Mouse (Mus musculus) regulatory T cell (primary cell): ENCODE data around the gene Dync1i1.

ENCODE experiments used
- in situ Hi-C: fragments of 300-600 bp; cut with MboI, MseI; formaldehyde crosslinking; loops from one replicate; pipeline ENCODE4 v1.15.1; 2025; ENCODE audit warnings: high pct_unique_total_duplicates

Gene Dync1i1

GRCm38 (mm10) chr6:5966806-5967445 lies 241.5 kb downstream of the Dync1i1 start:
- in situ Hi-C loops, result no loop called here

GRCm38 (mm10) chr6:5967545-5967944 lies 242.1 kb downstream of the Dync1i1 start:
- in situ Hi-C loops, result no loop called here

- in situ Hi-C loops, result no loop called here
Observed at GRCm38 (mm10) chr6:5969613-5970012, 244.2 kb downstream of the Dync1i1 start.

- in situ Hi-C loops, result no loop called here
Observed at GRCm38 (mm10) chr6:5976241-5976640, 250.8 kb downstream of the Dync1i1 start.

- in situ Hi-C loops, result no loop called here
Observed at GRCm38 (mm10) chr6:5977238-5977920, 251.9 kb downstream of the Dync1i1 start.

- in situ Hi-C loops, result no loop called here
Observed at GRCm38 (mm10) chr6:5991243-5991642, 265.8 kb downstream of the Dync1i1 start.

- in situ Hi-C loops, result no loop called here
Observed at GRCm38 (mm10) chr6:5991817-5992755, 266.6 kb downstream of the Dync1i1 start.

GRCm38 (mm10) chr6:5993056-5993455 lies 267.6 kb downstream of the Dync1i1 start:
- in situ Hi-C loops, result no loop called here

DNA sequence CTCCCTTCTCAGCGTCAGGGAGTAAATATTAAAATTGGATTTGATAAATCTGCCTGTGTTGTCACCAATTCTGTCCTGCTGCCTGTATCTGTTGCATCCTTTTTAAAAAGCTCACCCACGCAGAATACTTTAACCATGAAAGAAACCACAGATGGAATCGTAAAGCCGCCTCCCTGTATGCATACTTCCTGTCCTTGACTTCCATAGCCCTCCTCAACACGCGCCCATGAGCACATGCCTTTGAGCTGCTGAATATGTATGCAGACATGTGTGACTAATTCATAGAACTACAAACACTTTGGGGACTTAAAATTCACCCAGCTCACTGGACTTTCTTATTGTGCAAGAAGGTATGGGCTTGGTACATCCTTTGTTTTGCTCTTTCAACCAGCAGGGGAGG lies 272.1 kb downstream of the Dync1i1 start:
- in situ Hi-C loops, result no loop called here

- in situ Hi-C loops, result no loop called here
Observed at GRCm38 (mm10) chr6:6002061-6002460, 276.6 kb downstream of the Dync1i1 start.

DNA sequence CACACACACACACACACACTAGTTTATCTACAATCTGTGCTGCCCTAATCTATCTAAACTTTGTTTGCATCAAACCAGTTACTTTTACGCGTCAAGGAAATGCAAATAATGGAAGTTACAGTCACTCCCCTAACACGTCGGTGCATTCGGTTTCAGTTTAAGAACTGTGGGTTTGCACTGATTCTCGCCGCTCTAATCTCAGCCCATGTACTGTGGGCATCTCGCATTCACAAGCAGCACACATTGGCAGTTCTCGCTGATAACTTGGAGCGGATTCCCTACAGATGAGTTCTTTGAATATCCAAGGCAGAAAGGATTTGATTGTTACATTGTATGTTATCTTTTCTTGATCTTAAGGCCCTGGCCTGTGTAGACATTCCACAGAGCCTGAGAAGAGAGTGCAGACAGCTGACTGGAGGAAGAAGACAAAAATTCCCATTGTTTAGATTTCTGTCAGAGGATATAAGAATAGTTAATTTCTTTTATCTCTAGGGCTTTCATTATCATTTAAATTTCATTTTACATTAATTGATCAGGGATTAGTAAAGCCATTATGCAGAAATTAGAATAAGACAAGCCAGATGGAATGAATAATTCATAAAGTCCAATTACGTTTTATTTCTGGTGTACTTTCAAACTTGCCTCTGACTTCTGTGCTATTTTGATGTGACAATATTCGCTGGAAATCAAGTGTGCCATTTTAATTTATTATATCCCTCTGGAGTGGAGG lies 279.5 kb downstream of the Dync1i1 start:
- in situ Hi-C loops, result no loop called here

DNA sequence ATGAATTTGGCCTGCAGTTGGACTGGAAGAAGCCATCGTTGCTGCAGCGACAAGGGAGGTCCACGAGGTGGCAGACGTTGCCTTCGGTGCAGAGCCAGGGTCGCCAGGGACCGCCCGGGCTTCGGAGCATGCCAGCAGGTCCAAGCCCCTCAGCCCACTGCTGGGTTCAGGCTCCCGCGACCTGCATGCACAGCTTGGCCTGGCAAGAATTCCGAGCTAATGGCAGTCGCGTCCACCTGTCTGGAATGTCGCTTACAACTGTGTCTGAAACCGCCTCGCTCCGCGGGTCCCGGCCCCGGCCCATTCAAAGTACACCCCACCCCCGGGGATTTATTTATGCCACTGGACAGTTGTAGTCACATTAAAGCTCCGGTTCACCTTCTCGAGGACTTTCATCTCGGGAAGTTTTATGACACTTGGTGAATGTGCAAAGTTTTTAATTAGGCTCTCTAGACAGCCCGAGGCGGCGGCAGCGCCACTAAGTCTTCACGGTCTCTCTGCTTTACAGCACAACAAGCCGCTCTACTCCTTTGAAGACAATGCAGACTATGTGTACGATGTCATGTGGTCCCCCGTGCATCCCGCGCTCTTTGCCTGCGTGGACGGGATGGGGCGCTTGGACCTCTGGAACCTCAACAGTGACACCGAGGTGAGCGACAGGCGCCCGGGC lies 280.5 kb downstream of the Dync1i1 start:
- in situ Hi-C loops, result no loop called here

- in situ Hi-C loops, result no loop called here
Observed at GRCm38 (mm10) chr6:6011364-6011763, 285.9 kb downstream of the Dync1i1 start.

DNA sequence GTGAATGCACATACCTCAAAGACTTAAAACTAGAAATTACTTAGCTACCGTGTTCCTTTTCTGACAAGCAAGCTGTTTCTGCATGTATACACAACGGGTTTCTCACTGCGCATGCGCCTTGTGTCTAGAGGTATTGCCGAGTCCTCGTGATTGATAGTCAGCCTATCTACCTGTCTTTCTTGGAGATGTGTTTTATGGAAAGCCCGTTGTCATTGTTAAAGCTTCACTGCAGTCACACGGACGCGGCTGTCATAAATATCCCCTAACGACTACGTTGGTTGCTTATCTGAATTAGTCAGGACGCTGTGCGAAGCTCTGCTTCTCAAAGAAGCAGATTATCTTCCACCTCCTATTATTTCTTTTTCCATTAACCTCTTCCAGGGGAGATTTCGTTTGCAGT lies 290.2 kb downstream of the Dync1i1 start:
- in situ Hi-C loops, result no loop called here

- in situ Hi-C loops, result no loop called here
Observed at GRCm38 (mm10) chr6:6016931-6017330, 291.5 kb downstream of the Dync1i1 start.

GRCm38 (mm10) chr6:6023976-6024375 lies 298.5 kb downstream of the Dync1i1 start:
- in situ Hi-C loops, result no loop called here

DNA sequence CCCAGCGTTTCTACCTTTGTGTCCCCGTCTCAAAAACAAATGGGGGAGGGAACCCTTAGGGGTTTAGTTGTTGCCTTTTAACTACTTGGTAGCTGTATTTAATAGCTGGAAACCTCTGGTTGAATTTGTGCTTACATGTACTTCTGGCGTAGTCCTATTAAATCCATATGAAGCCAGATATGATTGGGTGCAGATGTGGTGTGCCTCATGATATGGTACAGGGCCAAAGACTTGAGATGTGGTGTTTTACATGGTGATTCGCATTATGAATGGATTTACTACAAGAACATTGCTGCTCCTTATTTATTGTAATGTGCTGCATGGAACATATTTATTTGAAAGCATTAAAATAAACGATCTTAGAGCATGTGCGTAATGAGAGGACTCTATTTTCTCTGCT lies 302.2 kb downstream of the Dync1i1 start:
- in situ Hi-C loops, result no loop called here

DNA sequence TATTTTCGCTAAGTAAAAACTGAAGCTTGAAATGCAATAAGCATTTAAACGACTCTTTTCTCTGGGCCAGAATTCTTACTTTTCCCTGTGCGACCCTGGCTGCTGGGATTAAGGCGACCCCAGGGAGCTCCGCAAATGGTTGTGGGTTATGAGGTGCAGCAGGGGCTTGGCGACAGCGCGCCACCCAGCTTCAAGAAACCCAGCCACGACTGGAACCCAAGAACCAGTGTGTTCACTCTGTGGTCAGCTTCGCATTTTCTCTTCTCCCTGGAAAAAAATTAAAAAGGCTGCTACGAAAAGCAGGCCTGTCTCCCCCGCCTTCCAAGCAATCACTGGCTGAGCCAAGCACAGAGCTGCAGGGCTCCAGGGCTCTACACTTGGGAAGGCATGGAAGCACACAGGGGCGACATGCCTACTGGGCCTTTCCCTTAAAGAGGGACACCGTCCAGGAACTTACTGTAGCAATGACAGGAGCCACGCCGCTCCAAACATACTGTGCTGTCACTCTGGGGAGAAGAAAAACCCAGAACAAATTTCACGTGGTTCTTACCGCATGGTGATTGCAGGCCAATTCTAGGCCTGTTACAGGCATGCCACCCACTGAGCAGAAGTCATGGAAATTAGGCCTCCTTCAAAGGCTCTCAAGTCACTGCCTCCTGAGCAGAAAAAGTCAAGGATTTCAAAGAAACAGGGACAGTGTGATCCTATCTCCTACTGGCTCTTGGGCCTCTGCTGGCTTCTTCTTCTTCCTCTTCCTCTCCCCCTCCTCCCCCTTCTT lies 313.5 kb downstream of the Dync1i1 start:
- in situ Hi-C loops, result no loop called here

- in situ Hi-C loops, result no loop called here
Observed at GRCm38 (mm10) chr6:6046729-6047424, 321.4 kb downstream of the Dync1i1 start.

- in situ Hi-C loops, result no loop called here
Observed at GRCm38 (mm10) chr6:6052696-6053095, 327.3 kb downstream of the Dync1i1 start.
